Mouse (Mus musculus) C2C12 (cell line): ENCODE results near the gene Kat6b. TPM values are rescaled to one million over a fixed set of nuclear protein-coding genes. Genes with fewer than 3 reads are reported as not detected.

Source experiments
- H3K27me3 ChIP-seq: one replicate; pipeline ENCODE4 v1.6.1; 2011; ENCODE audit not compliant: control insufficient read depth, insufficient read depth, insufficient read length
- H3K36me3 ChIP-seq: one replicate; pipeline ENCODE4 v1.6.1; 2011; ENCODE audit not compliant: control insufficient read depth, insufficient read depth
- H3K4me3 ChIP-seq: one replicate; pipeline ENCODE4 v1.5.1; 2011; ENCODE audit warnings: mild to moderate bottlenecking, control low read depth; ENCODE audit not compliant: poor library complexity, insufficient read depth, severe bottlenecking
- H3K79me2 ChIP-seq: one replicate; pipeline ENCODE4 v1.6.1; 2011; ENCODE audit not compliant: control insufficient read depth, insufficient read depth
- H3K79me3 ChIP-seq: one replicate; pipeline ENCODE4 v1.6.1; 2011; ENCODE audit warnings: low read depth, control low read depth
- H3ac ChIP-seq: one replicate; pipeline ENCODE3; 2011; ENCODE audit warnings: low read depth; ENCODE audit not compliant: control insufficient read depth, insufficient read length
- CEBPB ChIP-seq: IDR thresholded peaks from one replicate; pipeline ENCODE4 v1.6.1; 2011; ENCODE audit warnings: low read depth, mild to moderate bottlenecking, control low read depth, moderate library complexity
- CTCF ChIP-seq: IDR thresholded peaks from one replicate; pipeline ENCODE4 v1.5.1; 2011; ENCODE audit not compliant: control insufficient read depth, insufficient read depth, insufficient read length
- FOSL1 ChIP-seq: IDR thresholded peaks from one replicate; pipeline ENCODE4 v1.8.0; 2011; ENCODE audit warnings: mild to moderate bottlenecking, low read length; ENCODE audit not compliant: poor library complexity, insufficient read depth, severe bottlenecking
- MAX ChIP-seq: IDR thresholded peaks from one replicate; pipeline ENCODE4 v1.6.1; 2011; ENCODE audit warnings: mild to moderate bottlenecking, control low read depth
- MYOD1 ChIP-seq: IDR thresholded peaks from one replicate; pipeline ENCODE4 v1.6.1; 2011; ENCODE audit warnings: low read depth; ENCODE audit not compliant: control insufficient read depth, insufficient read length
- MYOG ChIP-seq: IDR thresholded peaks from one replicate; pipeline ENCODE4 v1.6.1; 2011; ENCODE audit not compliant: control insufficient read depth, insufficient read length; ENCODE audit errors: extremely low read depth
- USF1 ChIP-seq: IDR thresholded peaks from one replicate; pipeline ENCODE4 v1.6.1; 2011; ENCODE audit warnings: low read depth, mild to moderate bottlenecking, control low read depth, moderate library complexity
- polyA plus RNA-seq: library from polyadenylated mRNA; unstranded; fragments of >200 nt; fragmentation: generic; extraction: Trizol; gene quantifications from one replicate; pipeline ENCODE4 v1.2.1, GENCODE M21; 2012; ENCODE audit warnings: missing spikeins

Kat6b gene
- polyA plus RNA-seq, 1 experiment, result 2.7 TPM

DNA sequence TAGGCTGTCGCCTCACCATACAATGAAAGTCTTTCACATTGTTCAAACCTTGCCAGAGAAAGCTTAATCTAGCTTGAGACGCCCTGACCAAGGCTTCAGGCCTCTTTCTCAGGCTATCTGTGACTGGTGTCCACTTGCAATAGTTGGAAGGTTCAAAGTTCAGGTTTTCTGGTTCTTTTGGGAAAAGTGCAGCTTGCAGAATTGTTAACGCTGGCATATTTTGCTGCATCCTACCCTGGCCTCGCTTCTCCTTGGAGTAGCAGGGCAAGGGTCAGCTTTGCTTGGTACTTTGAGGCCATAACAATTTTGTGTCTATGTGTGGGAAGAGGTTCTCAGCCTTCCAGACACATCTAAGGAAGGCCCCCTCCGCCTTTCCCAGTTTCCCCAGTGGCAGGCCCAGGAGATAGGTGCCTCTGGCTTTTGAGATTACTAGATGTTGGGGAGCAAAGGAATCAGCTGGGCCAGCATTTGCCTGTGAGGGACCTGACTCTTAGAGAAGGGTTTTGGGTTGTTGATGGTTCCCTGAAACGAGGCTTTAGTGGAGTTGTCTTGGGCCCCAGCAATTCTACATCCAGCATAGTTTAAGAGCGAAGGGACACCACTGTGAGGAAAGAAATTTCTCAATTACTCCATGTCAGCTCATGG lies 215.1 kb downstream of the Kat6b start:
- Histone ChIP-seq H3K79me3 (no peaks in the 10 kb centered on the region), H3K4me3 (no peak overlapping the region), H3K36me3 (no peaks in the 10 kb centered on the region), H3ac (no peak overlapping the region), H3K27me3 (no peaks in the 10 kb centered on the region), H3K79me2 (no peaks in the 10 kb centered on the region)
- no peak for TF ChIP-seq FOSL1

DNA sequence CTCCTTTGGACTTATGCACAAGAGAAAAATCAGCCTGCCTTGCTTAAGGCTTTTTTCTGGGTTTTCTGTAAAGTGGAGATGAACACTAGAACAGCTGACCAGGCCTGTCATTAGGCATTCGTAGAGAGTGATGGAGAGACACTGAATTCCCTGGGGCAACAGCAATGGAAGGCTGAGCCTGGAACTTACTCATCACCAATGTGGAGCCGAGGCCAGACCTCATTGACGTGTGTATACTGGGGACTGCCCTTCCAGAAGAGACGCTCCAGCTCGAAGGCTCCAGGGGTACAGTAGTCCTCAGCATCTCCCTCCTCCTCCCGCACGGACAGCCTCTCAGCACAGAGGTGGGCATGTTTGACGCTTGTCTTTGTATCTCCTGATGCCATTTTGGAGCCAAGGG lies 221.5 kb downstream of the Kat6b start:
- TF ChIP-seq MYOD1, result no peak
- TF ChIP-seq CEBPB, result no peak
- TF ChIP-seq FOSL1, result no peak
- no peak for TF ChIP-seq MYOG
- TF ChIP-seq CTCF, result no peak
- no peak for TF ChIP-seq USF1
- TF ChIP-seq MAX, result no peak
- no peaks in the 10 kb centered on the region for H3K79me2 ChIP-seq
- H3K27me3 ChIP-seq, result no peaks in the 10 kb centered on the region
- no peaks in the 10 kb centered on the region for H3K36me3 ChIP-seq
- no peak overlapping the region for H3ac ChIP-seq
- H3K4me3 ChIP-seq, result no peak overlapping the region
- no peaks in the 10 kb centered on the region for H3K79me3 ChIP-seq

DNA sequence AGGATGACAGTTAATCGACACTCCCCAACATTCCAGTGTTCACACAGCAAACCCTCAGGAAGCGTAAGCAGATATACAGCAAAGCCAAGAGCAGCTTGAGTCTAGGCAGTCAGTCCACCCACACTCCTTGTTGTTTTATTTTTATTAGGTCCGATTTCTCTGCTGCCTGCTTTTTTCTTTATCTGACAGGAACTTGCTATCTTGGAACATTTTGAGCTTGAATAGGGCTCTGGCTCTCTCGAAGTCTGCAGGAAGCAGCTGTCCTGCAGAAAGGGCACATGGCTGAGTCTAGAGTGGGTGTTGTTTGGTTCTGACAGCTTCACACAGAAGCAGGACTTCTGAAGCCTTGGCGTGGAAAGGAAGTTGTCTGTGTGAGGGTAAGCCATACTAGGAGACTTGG lies 222.0 kb downstream of the Kat6b start:
- no peaks in the 10 kb centered on the region for H3K36me3 ChIP-seq
- no peak overlapping the region for H3K4me3 ChIP-seq
- H3ac ChIP-seq, result no peak overlapping the region
- no peak for TF ChIP-seq MYOD1
- no peak for TF ChIP-seq FOSL1
- TF ChIP-seq MYOG, result no peak
- no peak for TF ChIP-seq CTCF
- no peak for TF ChIP-seq MAX
- TF ChIP-seq USF1, result no peak
- no peak for TF ChIP-seq CEBPB
- no peaks in the 10 kb centered on the region for H3K27me3 ChIP-seq
- H3K79me2 ChIP-seq, result no peaks in the 10 kb centered on the region
- H3K79me3 ChIP-seq, result no peaks in the 10 kb centered on the region

DNA sequence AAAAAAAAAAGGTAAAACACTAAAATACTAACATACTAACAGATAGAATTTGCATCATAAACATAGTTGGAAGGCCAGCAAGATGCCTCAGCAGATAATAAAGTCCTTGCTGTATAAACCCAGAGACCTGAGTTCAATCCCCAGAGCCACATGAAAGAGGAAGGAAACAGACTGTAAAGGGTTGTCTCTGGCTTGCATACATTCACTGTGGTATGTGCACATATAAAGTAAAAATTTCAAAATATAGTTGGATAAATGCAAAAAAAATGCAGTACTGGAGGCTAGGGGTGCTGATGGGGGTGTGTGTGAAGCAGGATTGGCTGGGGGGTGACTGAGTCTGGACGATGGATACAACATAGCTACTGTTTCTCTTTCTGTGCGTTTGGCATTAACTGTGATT lies 224.2 kb downstream of the Kat6b start:
- H3K36me3 ChIP-seq, result no peaks in the 10 kb centered on the region
- no peak overlapping the region for H3ac ChIP-seq
- H3K4me3 ChIP-seq, result no peak overlapping the region
- H3K27me3 ChIP-seq, result no peaks in the 10 kb centered on the region
- TF ChIP-seq MYOD1 (no peak), CTCF (no peak), MAX (no peak), USF1 (no peak), MYOG (no peak), FOSL1 (no peak), CEBPB (no peak)
- H3K79me2 ChIP-seq, result no peaks in the 10 kb centered on the region
- no peaks in the 10 kb centered on the region for H3K79me3 ChIP-seq

DNA sequence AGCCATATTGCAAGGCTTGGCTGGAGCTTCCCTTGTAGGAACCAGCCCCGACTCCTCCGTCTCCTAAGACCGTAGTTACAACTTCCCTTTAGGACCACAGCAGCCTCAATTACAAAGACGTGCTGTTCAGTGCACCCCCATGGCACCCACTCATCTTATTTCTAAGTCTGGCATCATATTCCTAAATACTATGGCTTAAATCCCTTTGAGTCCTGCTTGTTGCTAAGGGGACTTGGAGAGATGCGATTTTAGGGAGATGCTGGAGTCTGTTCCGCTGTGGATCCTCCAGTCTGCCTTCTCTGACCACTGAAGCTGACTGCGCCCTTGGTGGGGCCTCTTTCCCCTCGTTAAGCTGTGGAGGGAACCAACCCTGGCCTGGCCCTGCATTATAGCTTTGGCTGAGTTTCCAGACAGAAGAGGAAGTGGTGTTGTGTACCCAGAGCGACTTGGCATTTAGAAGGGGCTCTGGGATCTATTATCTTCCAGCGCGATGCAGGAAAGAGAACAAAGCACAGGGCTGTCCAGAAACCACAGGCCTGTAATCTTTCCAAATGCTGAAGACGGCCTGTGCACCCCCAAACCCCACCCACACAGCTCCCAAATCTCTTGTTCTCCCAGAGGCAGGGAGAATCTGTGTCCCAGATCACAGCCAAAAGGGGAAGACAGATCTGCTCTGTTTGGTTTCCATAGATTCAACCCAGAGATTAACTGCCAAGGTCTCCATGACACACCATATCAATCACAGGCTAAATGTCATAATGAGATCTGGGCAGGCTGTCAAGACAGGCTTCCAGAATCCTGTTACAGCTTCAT lies 225.7 kb downstream of the Kat6b start:
- Histone ChIP-seq H3ac (no peak overlapping the region), H3K79me3 (no peaks in the 10 kb centered on the region), H3K36me3 (no peaks in the 10 kb centered on the region), H3K27me3 (no peaks in the 10 kb centered on the region), H3K4me3 (no peak overlapping the region), H3K79me2 (no peaks in the 10 kb centered on the region)
- TF ChIP-seq USF1 (no peak), MYOD1 (no peak), FOSL1 (no peak), MAX (no peak), MYOG (no peak), CEBPB (no peak), CTCF (no peak)
